Mouse (Mus musculus) heart, postnatal 0 days (tissue): Measurements from ENCODE around the gene Atp2b4.

ENCODE experiments used
- CTCF ChIP-seq: IDR thresholded peaks from 2 replicates; pipeline ENCODE4 v1.5.1; 2016; ENCODE audit warnings: antibody characterized with exemption, control low read depth, low read depth
- EP300 ChIP-seq: IDR thresholded peaks from 2 replicates; pipeline ENCODE4 v1.6.1; 2016; ENCODE audit warnings: antibody characterized with exemption, low read depth

GRCm38 (mm10) chr1:133694876-133695275 is 106.0 kb downstream of the Atp2b4 start:
- TF ChIP-seq EP300 = no peak
- no peak for TF ChIP-seq CTCF
